Mouse (Mus musculus) urinary bladder, postnatal 36 days (tissue): ENCODE data around the gene Klf16.

ENCODE experiments used
- DNase-seq, 2 experiments: peaks; one replicate each; pipeline ENCODE4 v3.0.0; 2022; ENCODE audit warnings: low spot score in 2 of 2, mixed read lengths in 1 of 2

Gene Klf16

DNA sequence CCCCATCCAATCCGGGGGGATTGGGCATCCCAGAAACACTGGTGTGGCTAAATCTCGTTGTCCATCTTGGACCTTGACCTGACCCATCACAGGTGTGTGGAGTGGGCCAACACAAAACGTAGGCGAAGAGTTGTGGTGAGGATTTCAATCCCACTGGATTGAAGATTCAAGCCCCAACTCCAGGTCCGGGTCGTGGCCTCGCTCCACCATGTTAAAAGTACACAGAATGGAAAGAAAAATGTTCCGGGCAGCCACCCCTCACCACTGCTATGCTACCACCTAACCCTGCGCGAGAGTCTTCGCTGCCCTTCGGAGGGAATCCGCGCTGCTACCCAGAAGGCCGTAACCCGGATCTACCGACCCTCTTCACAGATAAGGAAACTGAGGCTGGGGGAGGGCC is 1.2 kb downstream of the Klf16 start:
- DNase-seq, result no peak

DNA sequence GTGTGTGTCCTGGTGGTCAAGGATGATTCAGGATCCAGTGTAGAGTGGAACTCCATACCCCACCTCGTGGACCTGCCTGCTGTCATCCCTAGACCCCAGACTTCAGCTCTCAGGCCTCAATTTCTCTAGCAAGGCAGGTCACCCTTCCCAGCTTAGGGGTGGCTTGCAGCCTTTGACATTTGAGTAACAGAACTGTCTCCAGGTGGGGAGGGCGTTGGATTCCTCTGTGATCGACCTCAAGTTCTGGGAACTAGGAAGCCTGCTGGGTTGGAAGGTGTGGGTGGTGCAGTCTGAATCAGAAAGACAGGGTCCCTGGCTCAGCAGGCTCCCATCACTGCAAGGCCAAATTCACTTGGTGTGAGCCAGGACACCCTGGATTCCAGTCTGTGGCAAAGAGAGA is 2.2 kb downstream of the Klf16 start:
- DNase-seq, result no peak

DNA sequence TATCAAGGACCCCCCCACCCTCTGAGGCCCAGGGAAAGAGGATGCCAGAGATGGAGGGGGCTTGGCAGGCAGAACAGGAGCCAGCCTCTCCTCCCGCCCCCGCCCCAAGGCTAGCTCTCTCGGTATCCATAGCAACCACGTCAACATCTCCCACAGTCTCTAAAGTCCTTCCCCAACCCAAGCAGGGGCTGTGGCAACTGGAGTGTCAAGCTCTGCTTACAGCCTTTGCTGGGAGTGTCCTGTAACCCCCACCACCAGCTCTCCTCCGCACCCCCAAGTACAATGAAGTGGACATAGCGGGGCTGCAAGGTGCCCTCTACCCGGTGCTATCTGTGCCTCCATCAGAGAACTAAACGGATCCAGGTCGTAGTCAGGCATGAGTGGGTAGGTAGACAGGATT is 3.2 kb downstream of the Klf16 start:
- DNase-seq, result no peak

DNA sequence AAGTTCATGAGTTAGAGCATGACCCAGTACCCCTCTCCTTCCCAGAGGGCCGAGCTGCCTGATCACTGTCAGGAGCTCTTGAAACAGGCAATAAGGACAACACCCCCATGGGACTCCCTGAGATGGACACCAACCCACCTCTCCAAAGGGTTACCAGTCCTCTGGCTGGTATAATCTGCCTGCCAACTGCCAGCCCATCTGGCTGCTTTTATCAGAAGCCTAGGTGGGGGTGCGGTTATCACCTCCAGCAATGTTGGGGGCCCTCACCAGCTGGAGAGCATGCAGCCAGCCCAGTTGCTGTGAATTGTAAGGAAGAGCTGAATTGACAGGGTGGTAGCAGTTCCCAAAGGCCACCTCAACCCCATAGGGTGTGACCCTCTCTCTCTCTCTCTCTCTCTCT is 4.6 kb downstream of the Klf16 start:
- no peak for DNase-seq

DNA sequence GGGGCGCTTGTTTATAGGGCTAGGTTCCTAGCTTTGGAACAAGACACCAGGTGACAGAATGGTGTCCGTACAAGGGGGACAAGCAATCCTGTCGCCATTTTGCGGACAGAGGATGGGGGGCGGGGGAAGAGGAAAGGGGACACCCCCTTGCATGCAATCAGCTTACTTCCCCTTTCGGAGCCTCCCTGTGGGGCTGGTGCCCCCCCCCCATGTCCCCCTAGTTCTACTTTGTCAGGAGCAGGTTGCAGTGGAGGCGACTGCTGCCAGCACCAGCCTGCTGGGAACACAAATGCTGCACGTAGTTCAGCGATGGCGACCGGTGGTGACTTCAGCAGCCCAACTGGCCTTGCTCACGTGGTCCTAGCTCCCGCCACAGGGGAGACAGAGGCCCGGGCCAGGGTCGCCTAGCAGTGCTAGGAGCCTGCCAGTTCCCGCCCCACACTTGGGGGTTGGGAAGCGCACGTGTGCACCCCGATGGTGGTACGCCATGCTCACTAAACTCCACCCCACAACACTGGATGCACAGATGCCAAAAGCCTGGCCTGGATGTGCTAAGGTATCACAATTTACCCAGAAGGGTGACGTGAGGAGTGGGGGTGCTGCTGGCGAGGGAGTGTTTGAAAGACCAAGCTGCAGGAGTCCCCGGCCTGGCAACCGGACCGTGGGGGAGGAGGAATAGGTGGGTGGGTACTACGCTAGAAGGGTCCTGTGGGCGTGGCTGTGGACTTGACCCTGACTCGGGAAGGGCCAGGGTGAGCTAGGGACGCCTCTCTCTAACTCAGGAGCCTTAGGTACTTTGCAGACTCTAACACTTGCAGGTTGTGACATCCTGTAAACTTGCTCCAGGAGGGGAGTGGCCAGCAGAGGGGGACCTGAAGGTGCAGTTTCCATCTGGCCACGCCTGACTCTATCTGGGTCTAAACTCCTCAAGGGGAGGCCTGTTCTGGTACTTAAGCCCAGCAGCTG is 6.0 kb downstream of the Klf16 start:
- no peak for DNase-seq

DNA sequence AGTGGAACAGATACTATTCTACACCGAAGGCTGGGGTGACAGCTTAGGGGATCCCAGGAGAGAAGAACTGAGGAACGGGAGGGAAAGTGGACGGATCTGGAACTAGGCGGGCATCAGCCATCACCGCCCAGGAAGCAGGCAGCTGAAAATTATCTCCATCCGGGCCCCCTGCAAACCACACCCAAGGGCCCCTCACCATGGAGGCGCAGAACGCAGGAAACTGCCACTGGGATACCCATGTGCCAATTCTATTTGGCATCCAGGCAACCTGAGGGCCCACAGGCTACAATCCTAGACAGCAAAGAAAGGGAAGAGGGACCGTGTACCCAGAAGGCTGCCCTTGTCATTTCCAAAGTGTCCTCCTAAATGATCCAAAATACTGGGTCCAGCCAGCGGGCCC is 6.7 kb downstream of the Klf16 start:
- no peak for DNase-seq

DNA sequence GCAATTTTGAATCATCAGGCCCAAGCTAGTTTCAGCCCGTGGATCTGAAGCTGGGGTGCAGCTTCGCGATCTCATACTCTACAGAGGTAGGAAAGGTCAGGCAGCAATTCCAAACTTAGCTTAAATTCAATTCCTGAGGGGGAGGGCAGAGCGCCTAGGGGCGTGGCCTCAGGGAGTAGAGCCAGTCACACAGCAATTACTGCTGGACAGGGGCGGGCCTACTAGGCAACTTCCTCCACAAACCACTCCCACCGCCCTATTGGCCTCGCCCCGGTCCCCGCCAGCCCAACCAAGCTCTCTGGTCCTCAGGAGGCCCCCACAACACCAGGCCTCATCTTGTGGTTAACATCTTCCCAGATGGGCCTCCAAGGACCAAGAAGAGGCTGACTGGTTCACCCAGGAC is 7.5 kb downstream of the Klf16 start:
- peak; percentile 48 to 55 for DNase-seq

DNA sequence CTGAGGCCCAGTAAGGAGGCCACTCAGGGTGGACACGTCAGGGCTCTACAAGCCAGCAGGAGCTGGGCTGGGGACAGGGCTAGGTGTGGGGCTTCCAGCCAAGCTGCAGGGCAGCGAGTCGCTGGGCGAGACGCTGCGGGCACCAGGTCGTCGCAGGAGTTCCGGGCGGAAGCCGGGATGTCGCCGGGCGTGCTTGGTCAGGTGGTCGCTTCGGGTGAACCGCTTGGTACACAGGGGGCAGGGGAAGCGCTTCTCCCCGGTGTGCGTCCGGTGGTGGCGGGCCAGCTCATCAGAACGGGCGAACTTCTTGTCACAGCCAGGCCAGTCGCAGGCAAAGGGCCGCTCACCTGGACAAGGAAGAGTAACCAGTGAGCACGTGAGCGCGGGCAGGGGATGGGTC is 8.2 kb downstream of the Klf16 start:
- DNase-seq, result no peak

DNA sequence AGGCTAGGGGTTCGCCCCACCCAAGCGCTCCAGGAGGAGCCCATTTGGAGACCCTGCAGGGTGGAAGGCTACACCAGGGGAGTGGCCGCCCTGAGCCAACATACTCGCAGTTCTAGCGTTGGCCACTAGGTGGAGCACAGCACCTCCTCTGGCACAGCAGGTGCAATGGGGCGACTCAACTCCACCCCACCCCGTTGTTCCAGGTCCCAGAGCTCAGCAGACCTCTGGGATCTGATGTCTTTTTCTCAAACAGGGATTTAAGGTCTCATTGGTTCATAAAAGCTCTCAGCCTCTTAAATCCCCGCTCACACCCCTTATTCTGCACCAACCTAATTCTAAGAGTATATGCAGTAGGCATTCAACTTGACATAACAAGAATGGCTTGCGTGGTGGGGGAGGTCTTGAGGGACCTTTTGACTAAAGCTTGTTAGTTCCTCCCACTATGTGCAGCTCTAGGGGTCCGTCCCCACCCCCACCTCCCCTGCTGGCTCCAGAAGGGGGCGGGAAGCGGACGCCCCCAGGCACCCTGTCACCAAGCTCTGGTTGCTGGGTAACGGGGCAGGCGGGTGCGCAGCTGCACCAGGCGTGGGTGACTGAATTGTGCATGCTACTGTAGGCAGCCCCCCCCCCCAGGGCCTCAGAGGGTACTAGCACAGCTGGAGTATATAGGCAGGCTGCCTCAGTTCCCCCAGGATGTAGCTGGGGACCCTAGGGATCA is 10.6 kb downstream of the Klf16 start:
- peak; percentile 76 to 84 for DNase-seq

DNA sequence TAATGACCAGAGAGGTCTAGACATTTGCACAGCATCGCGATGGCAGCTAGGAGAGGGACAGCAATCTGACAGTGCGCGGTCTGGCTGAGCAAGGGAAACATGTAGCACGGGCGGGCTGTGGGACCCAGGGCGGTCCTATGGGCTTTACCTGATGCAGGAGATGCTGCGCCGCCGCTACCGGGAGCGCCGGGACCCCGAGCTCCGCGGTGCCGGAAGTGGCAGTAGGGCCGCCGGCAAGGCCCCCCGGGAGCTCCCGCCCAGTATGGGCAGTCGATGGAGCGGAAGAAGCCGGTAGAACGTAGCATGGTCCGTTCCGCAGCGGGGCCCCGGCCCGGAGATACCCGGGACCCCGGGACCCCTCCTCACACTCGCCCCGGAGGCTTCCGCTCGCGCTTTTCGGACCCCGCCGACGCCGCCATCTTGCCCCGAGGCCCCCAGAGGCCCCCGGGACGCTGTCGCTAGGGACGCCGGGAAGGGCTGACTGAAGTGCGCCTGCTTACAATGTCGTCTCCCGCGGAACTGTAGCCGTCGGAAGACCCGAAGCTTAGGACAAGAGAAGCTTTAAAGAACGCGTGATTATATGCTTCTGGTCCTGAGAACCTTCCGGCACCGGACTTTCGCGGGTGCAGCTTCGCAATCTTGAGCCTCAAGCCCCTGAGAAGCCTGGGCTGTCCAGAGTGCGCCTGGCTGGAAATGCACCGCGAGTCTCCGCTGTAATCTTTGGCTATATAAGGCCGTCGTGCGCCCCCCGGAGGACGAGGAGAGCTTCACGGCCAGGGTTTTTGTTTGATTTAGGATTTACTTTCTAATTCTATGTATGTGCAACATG is 15.8 kb downstream of the Klf16 start, which contains the start of gene Rexo1:
Gene Rexo1, minus strand, starts transcription at position 445 of the 829 bp plus-strand sequence.
- DNase-seq, result peak; percentile 89 to 93

DNA sequence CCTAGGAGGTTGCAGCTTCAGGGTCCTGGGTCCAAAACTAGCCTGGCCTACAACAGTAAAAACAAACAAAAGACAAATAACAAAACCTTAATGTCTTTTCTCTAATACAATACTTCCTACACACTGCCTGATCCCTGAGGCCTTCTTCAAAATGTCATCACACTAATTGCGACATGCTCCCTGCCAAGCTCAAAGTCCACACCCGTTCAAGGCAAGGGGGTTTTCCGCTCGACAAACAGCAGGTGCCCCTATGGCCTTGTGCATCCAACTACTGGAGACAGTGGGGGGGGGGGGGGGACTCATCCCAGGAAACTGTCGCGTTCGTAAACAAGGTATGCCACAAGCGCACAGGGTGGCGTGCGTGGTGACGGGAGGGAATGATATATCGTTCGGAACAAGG is 16.5 kb downstream of the Klf16 start:
- DNase-seq, result no peak

DNA sequence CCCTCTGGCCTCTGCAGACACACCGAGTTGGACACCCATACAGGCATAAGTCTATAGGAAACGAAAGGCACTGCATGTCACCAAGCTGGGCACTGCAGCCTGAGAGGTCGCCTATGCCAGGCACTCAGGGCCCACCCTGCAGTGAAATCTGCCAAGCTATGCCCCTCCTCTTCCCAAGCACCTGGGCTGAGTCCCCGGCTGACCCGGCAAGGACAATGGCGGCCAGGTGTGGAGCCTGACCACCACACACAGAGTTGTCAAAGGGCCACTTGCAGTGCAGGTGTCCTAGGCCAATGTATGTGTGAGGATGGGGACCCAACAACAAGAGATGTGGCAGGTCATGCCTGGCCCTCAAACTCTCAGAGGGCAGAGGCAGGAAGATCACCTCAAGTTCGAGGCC is 17.7 kb downstream of the Klf16 start:
- no peak for DNase-seq

DNA sequence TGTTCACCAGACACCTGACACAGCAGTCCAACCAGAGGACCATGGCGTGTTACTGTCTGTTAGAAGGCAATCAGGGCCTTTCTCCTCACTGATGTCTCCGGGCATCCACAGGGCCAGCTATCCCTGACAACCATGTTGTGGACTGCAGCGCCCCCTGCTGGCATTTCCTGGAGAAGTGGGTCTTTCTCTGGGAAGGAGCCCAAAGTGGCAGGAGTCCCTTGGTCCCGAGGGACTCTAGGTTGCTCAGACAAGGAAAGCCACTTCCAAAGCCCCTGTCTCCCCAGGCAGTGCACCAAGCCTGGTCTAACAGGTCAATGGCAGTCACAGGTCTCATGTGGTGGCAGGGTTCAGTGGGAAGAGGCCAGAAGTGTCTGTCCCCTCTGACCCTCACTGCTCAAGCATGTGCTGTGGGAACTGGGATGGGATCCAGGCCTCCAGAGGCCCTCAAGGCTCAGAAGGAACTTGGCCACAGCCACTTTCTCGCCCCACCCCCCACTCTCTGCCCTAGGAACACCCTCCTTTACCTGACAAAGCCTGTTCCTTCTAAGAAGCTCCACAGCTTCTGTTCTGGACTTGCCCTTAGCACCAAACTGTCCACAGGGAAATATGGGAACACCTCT is 19.7 kb downstream of the Klf16 start:
- peak; percentile 52 to 71 for DNase-seq

DNA sequence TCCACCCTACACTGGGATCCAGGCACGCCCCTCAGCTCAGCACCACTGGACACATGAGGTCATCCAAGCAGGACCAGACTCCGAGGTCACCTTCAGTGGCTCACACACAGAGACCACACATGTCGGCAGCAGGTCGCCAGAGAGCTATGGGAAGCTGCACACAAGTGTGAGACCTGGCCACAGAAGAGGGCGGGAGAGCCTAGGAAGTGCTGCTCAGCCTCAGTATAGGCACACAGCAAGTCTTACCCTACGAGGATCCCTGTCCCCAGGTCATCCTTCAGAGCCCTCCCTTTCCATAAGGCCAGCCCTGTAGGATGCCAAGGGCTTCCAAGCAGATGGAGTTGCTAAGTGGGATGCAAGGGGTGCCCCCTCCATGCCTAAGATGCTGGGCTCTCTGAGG is 23.1 kb downstream of the Klf16 start:
- DNase-seq, result no peak

DNA sequence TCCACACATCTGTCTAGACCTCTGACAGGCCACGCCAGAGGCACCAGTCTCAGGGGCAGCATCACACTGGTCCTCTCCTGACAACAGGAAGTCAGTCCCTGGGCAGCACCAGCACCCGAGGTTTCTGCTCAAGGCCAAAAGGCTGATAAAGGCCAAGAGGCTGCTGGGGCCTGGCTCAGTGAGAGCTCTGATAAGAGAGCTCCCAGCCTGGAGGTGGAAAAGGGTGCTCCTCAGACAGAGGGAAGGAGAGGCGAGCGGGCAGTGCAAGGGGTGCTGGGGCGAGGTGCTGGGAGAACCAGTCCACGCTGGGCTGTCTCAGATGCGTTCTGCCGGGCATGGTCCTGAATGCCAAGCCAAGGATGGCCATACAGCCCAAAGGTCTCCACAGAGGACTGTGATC is 23.5 kb downstream of the Klf16 start:
- DNase-seq, result no peak

DNA sequence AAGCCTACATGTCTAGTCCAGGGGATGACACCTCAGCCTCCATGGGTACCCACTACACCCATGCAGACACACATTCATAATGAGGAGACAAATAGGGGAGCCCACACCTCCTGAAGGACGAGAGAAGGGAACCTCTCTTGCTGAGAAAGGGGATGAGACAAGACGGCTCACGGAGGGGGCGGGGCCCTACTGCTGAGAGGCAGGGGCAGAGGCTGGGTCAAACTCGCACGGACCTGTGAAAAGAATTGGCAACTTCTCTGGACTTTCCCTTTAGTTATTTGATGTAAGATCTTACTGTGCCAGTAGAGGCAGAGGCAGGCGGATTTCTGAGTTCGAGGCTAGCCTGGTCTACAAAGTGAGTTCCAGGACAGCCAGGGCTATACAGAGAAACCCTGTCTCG is 24.8 kb downstream of the Klf16 start:
- no peak for DNase-seq

DNA sequence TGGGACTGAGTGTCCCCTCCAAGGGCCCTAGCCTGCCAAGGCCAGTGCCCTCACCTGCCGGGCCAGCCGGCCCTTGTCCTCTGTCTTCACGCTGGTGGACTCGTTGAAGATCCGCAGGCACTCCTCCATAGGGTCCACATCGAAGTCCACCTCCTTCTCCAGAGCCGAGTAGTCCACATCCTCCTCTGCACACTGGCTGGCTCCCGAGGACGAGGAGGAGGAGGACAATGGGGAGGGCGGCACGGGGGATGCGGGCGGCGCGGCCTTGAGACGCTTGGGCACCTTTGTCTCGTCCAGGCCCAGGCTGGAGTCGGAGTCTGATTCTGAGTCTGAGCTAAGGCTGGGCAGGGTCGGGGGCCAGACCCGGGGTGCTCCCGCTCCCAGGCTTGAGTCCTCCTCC is 27.8 kb downstream of the Klf16 start:
- no peak for DNase-seq

DNA sequence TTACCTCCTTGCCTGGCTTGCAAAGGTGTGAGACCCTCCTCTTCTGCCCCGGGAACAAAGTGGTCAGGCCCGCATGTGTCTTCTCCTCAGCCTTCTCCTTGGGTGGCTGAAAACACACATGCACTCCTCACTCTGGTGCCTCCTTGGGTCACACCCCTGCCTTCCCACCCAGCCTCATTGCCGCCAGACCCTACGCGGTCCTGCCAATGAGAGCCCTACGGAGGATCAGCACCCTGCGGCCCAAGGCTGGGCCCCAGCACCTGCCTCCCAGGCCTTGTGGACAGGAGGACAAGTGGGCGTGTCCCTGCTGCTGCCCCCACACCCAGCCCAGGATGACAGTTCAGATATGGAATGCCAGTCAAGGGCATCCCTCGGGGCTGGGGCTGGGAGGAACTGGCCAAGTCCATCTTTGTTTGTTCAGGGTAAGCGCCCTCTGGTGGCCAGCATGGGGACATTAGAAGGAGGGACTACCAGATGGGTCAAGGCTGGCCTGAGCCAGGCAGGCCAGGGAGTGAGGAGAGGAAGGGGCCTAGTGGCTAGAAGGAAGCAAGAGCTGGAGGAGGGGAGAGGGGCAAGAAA is 28.6 kb downstream of the Klf16 start:
- DNase-seq, result peak; percentile 25 to 59

DNA sequence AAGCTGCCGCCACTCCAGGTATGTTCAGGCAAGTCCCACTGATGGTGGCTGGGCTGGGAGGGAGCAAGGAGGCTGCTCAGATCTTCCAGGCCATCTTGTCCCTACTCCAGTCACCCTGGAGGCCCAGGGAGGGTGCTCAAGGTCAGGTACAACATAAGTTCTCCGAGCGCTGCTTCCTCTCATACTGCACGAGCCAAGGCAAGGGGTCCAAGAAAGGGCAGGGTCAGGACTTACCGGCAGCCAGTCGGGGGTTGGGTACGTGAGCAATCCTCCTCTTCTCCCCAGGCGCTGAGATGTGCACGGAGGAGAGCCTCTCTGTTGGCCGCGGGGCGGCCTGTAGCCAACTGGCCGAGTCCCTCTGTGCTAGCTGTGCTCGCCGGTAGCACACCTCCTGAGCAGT is 29.6 kb downstream of the Klf16 start:
- no peak for DNase-seq

DNA sequence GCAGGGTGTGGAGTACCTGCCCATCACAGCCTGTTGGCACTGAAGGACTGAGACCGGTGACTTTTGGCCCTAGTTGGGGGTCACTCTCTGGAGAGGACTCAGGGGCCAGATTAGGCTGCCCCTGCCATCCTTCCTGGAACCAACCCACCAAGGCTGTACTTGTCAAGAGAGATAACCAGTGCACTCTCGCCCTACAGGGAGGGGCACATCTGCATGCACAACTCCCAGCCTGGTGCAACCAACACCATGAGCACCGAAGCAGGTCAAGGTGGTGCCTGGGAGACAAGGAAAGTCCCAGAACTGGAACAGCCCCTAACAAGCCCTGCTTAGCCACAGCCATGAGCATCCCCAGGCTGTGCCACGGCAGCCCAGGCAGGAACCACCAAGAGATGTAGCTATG is 30.2 kb downstream of the Klf16 start:
- DNase-seq, result no peak

DNA sequence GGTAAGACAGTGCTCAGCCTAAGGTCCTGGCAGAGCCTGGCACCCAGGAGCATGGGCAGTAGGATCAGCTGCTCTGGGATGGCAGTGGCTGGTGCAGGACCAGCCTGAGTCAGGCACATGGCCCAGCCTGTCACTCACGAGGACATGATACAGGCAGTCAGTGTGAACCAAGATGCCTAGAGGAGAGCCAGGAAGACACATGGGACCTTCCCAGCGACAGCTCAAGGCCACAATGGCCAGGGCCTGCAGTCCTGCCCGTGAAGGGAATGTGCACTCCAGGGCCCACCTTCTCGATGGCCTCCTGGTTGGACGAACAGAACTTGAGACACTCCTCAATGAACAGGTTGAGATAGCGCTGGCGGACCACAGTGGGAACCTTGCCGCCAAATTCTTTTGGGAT is 31.5 kb downstream of the Klf16 start:
- DNase-seq, result no peak
